Mouse (Mus musculus): ENCODE data around the gene Ppp1r8. TPM values are rescaled to one million over a fixed set of nuclear protein-coding genes. Genes with fewer than 3 reads are reported as not detected.
A peak's percentile ranks its signal among the peaks of the same experiment; 100 is the strongest.

Ppp1r8 gene
- 10 to 100 TPM; 30.6 to 31.3 TPM for total RNA-seq (2021)
- long read RNA-seq, experiment 1, partial matches to known transcripts = 0 of 9 reads
- long read RNA-seq, experiment 1, other reads (novel, unspliced or antisense) = 6 of 9 reads
- long read RNA-seq, experiment 2, transcript Ppp1r8-201 (7 exons, 2,037 nt) = major isoform, 5 of 13 reads
- long read RNA-seq, experiment 2, partial matches to known transcripts = 0 of 13 reads
- long read RNA-seq, experiment 2, other reads (novel, unspliced or antisense) = 7 of 13 reads

DNA sequence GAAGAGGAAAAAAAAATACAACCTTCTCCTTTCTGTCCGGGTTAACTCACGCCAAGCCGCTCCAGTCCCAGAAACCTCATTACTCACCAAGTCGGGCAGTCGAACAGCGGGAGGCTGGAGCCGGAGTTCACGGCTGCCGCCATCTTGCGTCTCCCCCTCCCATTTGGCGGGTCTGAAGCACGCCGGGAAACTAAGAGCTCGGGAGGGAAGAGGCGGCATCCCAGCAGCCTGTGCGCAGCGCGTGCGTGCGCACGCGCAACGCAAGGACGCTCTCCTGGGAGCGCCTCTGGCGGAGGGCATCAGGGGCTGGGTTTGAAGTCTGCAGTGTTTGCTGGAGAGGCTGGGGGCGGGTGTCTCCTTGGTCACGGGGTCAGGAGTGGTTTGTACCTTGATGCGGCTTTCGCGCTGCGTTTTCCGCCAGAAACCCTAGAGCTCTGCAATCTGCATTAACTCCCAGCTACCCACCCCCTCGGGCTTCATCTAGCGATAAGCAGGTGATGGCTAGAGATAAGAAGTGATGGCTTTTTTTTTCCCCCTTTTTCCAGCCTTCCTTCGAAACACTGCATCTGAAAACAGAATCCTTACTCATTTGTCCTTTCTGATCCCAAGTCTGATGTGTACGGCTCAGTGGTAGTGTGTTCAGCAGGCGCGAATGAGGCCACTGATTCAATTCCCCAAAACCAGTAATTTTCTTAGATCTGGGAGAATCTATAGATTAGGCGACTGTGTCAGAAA is at the start of gene Ppp1r8:
TSS of gene Ppp1r8 (minus strand) at position 200 of the 735 bp plus-strand sequence.
- peak; percentile 82 to 90 for DNase-seq (ENCODE audit: low spot score in 2 of 2)

DNA sequence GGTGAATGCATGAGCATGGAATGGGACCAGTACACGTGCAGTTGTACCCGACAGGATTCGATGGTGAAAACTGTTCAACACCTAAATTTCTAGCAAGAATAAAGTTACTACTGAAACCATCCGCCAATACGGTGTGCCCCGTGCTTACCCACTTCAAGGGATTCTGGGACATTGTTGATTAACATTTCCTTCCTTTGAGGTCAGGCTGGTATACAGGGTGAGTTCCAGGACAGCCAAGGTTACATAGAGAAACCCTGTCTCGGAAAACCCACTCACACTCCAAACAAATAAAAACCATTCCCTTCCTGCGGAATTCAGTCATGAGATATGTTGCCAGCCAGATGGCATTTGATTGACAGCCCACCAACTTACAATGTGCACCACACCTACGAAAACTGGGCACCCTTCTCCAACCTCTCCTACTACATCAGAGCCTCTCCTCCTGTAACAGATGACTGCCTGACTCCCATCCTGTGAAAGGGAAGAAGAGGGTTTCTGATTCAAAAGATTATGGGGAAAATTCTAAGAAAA is 41.9 kb upstream of the Ppp1r8 start:
- no peak for DNase-seq (ENCODE audit: low spot score in 2 of 2)

GRCm38 (mm10) chr4:132884064-132884843 is 41.3 kb upstream of the Ppp1r8 start, which contains the start of gene Stx12:
TSS of gene Stx12 (minus strand) at chr4:132884509.
- DNase-seq (ENCODE audit: low spot score in 2 of 2) = peak; percentile 92 to 93

GRCm38 (mm10) chr4:132883561-132884063 is 40.6 kb upstream of the Ppp1r8 start:
- no peak for DNase-seq (ENCODE audit: low spot score in 2 of 2)

- no peak for DNase-seq (ENCODE audit: low spot score in 2 of 2)
Measured at GRCm38 (mm10) chr4:132874363-132875097, 31.6 kb upstream of the Ppp1r8 start.

DNA sequence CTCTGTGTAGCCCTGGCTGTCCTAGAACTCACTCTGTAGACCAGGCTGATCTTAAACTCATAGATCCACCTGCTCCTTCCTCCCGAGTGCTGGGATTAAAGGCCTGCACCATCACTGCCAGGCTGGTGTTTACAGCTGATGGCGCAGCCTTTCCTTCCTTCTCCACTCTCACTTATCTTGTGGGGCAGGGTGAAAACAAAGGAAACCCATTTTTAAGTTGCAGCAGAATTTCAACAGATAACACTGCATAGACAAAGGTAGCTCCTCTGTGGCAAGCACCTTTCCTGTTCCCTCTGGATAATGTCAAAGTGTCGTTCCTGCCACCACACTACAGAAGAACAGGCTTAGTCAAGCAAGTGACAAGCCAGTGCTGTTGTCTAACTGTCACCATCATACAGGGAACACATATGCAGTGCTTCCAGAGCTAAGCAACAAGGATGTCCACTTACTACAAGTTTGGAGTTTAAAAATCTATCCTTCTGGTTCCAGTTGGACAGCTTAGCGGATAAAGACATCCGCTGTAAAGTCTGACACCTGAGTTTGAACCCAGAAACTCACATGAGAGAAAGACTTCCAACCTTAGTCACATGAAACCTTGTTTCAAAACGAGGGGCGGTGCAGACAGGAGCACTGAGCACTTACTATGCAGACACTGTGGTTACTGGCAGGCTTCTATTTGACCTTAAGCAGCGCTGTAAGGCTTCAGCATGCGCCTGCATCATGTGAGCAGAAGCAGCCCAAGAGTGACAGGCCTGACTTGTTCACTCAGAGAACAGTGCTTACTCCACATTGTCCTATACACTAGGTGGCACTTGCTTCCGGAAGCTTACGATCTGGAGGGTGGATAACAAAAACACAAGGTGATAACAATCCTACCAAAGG is 30.8 kb upstream of the Ppp1r8 start:
- DNase-seq (ENCODE audit: low spot score in 2 of 2) = no peak

DNA sequence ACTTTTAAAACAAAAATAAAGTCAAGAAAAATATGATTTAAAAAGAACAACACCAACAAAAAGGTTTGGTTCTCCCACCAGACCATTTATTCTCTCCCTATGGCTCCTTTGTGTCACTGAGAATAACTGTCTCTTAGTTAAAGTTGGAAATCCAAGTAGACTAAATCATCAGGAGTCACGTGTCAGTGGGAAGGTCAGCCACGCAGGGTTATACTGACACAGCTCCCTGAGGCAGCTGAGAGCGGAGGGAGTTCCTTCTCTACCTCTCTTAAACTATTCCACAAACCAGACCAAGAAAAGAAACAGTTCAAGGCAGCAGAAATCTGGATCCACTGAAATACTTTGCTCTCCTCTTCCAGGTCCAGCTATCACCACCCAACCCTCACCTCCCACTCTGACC is 28.1 kb upstream of the Ppp1r8 start:
- DNase-seq (ENCODE audit: low spot score in 2 of 2) = no peak

DNA sequence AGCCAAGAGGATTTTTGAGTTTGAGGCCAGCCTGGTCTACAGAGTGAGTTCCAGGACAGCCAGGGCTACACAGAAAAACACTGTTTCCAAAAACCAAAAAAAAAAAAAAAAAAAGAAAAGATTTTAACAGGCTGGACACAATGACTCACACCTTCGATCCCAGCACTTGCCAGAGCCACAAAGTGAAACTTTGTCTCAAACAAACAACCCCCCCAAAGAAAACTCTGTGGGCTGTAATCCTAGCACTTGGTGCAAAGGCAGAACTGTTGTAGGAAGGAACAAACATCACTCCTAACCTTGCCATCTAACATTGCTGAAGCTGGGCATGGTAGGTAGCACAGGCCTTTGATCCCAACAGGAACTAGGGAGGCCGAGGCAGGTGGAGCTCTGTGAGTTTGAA is 21.9 kb upstream of the Ppp1r8 start:
- no peak for DNase-seq (ENCODE audit: low spot score in 2 of 2)

- DNase-seq (ENCODE audit: low spot score in 2 of 2) = no peak
Measured at GRCm38 (mm10) chr4:132863012-132863411, 20.0 kb upstream of the Ppp1r8 start.

- DNase-seq (ENCODE audit: low spot score in 2 of 2) = no peak
Measured at GRCm38 (mm10) chr4:132860880-132861279, 17.9 kb upstream of the Ppp1r8 start.

GRCm38 (mm10) chr4:132843705-132844071 is 719 bp upstream of the Ppp1r8 start:
- no peak for DNase-seq (ENCODE audit: low spot score in 2 of 2)

DNA sequence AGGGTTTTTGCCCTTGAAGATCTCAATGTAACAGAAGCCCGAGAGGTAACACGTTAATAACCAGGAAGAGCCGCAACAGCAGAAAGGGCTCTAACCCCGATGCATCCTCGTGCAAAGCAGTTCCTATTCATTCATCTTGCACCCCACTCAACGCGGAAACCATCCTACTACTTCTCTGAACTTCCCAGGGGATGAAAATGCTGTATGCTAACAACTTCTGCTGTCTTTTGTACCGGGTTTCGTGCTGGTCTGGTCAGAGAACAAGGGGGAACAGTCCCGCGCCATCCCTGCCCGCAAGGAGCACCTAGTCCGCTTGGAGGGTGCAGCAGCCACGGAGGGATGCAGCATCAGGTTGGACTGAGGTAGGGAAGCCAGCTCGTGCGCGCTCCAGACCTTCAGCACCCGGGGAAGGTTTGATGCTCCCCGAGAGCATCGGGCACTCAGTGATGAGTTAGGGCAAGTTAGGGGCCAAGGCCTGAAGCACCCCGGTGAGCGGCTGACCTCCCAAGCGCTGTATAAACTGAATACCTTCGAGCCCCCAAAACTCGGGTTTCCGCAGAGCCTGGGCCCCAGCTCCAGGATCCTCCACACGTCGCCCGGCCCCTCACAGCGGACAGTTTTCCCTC is 575 bp downstream of the Ppp1r8 start:
- peak in 1 of 2 experiments; percentile 24 for DNase-seq (ENCODE audit: low spot score in 2 of 2)

- no peak for DNase-seq (ENCODE audit: low spot score in 2 of 2)
Measured at GRCm38 (mm10) chr4:132841493-132841892, 1.5 kb downstream of the Ppp1r8 start.

DNA sequence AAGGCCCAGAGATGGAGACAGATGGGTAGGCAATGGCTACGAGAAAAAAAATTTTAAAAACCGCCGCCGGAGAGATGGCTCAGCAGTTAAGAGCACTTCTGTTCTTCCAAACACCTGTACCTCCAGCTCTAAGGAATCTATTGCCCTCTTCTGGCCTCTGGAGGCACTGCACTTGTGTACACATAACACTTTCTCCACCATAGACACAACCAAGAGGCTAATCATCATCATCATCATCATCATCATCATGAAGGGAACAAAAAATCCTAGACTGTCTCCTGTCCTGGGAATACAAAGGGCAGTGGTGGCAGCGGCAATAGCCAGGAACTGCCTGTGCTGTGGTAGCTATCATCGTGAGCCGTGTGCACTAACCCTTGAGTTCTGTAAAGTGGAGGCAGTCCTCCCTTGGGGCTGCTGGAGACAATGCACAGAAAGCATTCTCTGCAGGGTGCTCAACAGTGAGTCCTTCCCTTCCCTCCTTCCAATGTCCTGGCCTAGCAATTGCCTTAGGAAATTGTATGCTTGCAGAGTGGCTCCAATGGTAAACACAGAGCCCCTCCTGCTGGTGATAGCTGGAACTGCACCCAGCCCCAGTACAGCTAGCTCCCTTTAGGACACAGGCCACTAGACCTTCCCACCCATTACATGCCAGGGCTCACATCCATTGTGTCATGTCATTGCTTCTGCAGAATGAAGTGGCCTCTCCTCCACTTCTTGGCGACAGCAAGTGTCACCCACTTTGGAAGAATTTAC is 19.2 kb downstream of the Ppp1r8 start:
- DNase-seq (ENCODE audit: low spot score in 2 of 2) = peak; percentile 62 to 63

- DNase-seq (ENCODE audit: low spot score in 2 of 2) = no peak
Measured at GRCm38 (mm10) chr4:132818442-132818841, 24.5 kb downstream of the Ppp1r8 start.

DNA sequence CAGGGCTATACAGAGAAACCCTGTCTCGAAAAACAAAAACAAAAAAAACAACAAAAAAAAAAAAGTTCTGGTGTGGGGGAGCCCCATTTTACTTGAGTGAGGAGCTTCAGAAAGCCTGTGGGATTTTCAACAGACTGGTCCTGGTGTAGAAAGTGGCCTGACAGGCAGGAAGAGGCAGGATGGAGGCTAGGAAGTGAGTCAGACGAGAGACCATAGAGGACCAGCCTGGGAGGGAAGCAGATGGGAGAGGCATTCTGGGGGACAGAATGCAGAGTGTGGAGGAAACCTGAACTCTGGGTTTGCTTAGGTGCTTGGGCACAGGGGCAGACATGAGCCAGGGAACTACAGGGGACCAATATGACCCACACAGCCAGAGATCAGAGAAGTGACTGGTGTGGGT is 26.1 kb downstream of the Ppp1r8 start:
- no peak for DNase-seq (ENCODE audit: low spot score in 2 of 2)

- DNase-seq (ENCODE audit: low spot score in 2 of 2) = no peak
Measured at GRCm38 (mm10) chr4:132816404-132816803, 26.6 kb downstream of the Ppp1r8 start.

GRCm38 (mm10) chr4:132809621-132810020 is 33.3 kb downstream of the Ppp1r8 start:
- DNase-seq (ENCODE audit: low spot score in 2 of 2) = no peak

Data from gastrocnemius, postnatal 4 days (tissue).